Mouse (Mus musculus) liver, embryonic 11.5 days (tissue): ENCODE data around the gene Erg. TPM values are rescaled to one million over a fixed set of nuclear protein-coding genes. Genes with fewer than 3 reads are reported as not detected.

Experiments used
- ATAC-seq: fragments of 200-750 bp; cut with Nextera tagmentation; replicated peaks from 2 replicates; pipeline ENCODE4 v1.8.0; 2017; ENCODE audit warnings: moderate number of reproducible peaks, mild to moderate bottlenecking, moderate TSS enrichment, moderate library complexity; ENCODE audit not compliant: low FRiP score
- DNase-seq: peaks from one replicate; pipeline ENCODE4 v3.0.0-alpha.2; 2017; ENCODE audit warnings: low spot score
- H3K27ac ChIP-seq: fragments of 300-500 bp; sonication (generic); 2 replicates; pipeline ENCODE4 v1.5.1; 2014; ENCODE audit warnings: mild to moderate bottlenecking, low read depth, low read length, control low read depth
- H3K27me3 ChIP-seq: fragments of 300-500 bp; sonication (generic); replicated peaks from 2 replicates; pipeline ENCODE4 v1.6.1; 2014; ENCODE audit warnings: low read length, mixed read lengths; ENCODE audit not compliant: control insufficient read depth, insufficient read depth
- H3K36me3 ChIP-seq: fragments of 300-500 bp; sonication (generic); 2 replicates; pipeline ENCODE4 v1.6.1; 2014; ENCODE audit warnings: mild to moderate bottlenecking, low read length, moderate library complexity, mixed read lengths; ENCODE audit not compliant: control insufficient read depth, insufficient read depth
- H3K4me1 ChIP-seq: fragments of 300-500 bp; sonication (generic); replicated peaks from 2 replicates; pipeline ENCODE4 v1.6.1; 2014; ENCODE audit warnings: low read length, mixed read lengths; ENCODE audit not compliant: control insufficient read depth, insufficient read depth
- H3K4me2 ChIP-seq: fragments of 300-500 bp; sonication (generic); 2 replicates; pipeline ENCODE4 v1.6.1; 2014; ENCODE audit warnings: mild to moderate bottlenecking, control low read depth, moderate library complexity
- H3K4me3 ChIP-seq: fragments of 300-500 bp; sonication (generic); 2 replicates; pipeline ENCODE4 v1.5.1; 2014; ENCODE audit warnings: low read depth, low read length, control low read depth
- H3K9ac ChIP-seq: fragments of 300-500 bp; sonication (generic); 2 replicates; pipeline ENCODE4 v1.6.1; 2014; ENCODE audit warnings: low read depth, low read length, control low read depth
- H3K9me3 ChIP-seq: fragments of 300-500 bp; sonication (generic); 2 replicates; pipeline ENCODE4 v1.6.1; 2016; ENCODE audit warnings: low read length, inconsistent platforms, mixed read lengths; ENCODE audit not compliant: control insufficient read depth
- WGBS: fragments of 180-500 bp; shearing (Covaris S2); extraction: QIAGEN DNeasy Blood & Tissue Kit; methylation state at CpG from one replicate; pipeline ENCODE4 v1.1.7; 2014; 5-methylcytosine and 5-hydroxymethylcytosine counted together
- polyA plus RNA-seq: library from polyadenylated mRNA; unstranded; fragments of >200 nt; fragmentation: Nextera tagmentation; extraction: Ambion mirVana; gene quantifications from 2 replicates; pipeline ENCODE4 v1.2.1, GENCODE M21; 2014

Erg gene
- polyA plus RNA-seq, 1 experiment from 2014 or later, result 3.8 TPM

DNA sequence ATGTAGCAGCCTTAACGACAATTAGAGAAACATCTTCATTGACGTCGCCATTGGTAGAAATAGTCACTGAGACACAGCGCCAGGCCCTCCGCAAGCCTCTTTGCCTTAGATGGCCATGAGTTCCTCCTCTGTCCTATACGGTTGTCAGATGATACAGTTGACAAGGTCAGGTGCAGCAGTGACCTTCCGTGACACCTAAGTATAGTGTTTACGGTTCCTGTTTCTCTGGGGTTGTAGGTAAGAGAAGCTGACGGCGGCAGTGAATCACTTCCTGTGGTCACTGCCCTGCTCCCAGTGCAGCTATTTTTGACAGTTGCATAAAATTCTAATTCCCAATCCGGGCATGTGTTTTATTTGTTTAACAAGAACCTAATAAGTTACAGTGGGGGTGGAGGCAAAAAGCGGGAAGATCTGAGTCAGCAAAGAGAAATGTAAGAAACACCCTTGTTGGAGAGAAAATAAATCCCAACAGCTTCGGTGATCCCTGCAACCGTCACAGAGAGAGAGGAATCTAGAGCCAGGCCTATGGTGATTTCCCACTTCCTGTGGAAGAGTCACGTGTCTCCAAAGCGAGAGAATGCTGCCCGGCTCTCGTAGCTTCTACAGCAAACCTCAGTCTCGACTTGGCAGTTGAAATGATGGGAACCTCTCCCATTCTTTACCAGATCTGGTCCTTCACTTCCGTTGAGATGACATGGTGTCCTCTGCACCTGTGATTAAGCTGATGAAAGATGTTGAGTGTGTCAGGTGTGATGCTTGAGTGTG is 25.8 kb upstream of the Erg start:
- Histone ChIP-seq H3K4me3 (no peak overlapping the region), H3K27ac (no peak overlapping the region), H3K27me3 (no peaks in the 10 kb centered on the region), H3K4me2 (no peak overlapping the region), H3K9me3 (no peaks in the 10 kb centered on the region), H3K9ac (no peak overlapping the region), H3K36me3 (no peaks in the 10 kb centered on the region), H3K4me1 (no peaks in the 10 kb centered on the region)
- no peak for ATAC-seq
- WGBS, result 62% methylated on average over 20 of the region's 20 CpGs
- DNase-seq, result no peak

DNA sequence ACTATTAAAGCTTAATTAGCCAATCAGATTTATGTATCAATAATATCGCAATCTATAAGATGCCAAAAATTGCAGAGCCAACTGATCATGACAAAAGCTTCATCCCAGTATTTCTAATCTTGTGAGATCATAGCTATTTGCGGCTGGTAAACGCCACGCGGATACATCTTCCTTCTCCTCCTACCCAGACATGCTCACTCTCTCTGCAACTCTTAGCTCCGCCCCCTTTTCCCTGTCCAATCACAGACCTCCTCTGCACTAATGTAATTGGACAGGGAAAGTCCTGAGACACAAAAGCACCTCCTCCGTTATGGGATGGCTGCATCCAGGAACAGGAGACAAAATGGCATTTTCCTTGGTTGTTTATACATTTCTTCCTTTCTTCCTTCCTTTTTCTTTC is 22.2 kb upstream of the Erg start:
- Histone ChIP-seq H3K4me2 (no peak overlapping the region), H3K27me3 (no peaks in the 10 kb centered on the region), H3K9ac (no peak overlapping the region), H3K4me1 (no peaks in the 10 kb centered on the region), H3K36me3 (no peaks in the 10 kb centered on the region), H3K27ac (no peak overlapping the region), H3K9me3 (no peaks in the 10 kb centered on the region), H3K4me3 (no peak overlapping the region)
- 64% methylated on average over 7 of the region's 7 CpGs for WGBS
- DNase-seq (no peak), ATAC-seq (no peak)

DNA sequence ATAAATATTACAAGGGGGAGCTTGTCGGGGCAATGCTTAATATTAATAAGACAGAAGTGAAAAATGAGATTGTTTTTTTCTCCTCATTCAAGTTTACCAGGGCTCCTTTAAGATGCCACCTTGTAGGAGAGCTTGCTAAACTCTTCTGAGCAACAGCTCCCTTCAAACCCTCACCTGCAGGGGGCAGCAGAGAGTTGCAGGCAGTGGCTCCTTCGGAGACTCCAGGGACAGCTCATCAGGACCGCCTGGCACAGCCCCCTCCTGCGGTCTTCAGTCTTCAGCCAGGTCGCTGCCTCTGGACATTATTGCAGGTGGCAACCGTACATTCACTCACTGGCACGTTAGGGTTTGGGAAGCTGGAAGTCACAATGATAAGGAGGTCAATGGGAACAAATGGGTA is 18.9 kb upstream of the Erg start:
- Histone ChIP-seq H3K4me1 (no peaks in the 10 kb centered on the region), H3K36me3 (no peaks in the 10 kb centered on the region), H3K9ac (no peak overlapping the region), H3K9me3 (no peaks in the 10 kb centered on the region), H3K4me3 (no peak overlapping the region), H3K27ac (no peak overlapping the region), H3K4me2 (no peak overlapping the region), H3K27me3 (no peaks in the 10 kb centered on the region)
- 23% methylated on average over 7 of the region's 7 CpGs for WGBS
- DNase-seq (peak; percentile 66), ATAC-seq (no peak)

DNA sequence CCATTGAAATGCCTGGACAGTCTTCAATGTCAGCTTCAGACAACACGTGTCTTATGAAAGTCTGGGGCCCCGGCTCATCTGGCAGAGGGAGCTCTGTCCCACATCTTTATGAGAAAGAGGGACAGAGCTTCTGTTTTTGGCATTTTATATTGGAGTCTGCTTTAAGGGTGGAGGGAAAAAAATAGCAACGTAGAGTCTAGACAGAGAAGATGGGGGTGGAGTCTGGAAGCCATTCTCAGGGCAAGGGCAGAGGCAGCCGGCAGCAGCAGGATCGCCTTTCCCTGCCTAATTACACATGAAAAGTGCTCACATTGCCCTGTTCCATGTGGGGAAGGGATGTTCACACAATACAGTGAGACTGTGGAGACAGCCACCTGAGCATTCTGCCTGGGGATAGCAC is 16.1 kb upstream of the Erg start:
- Histone ChIP-seq H3K9me3 (no peaks in the 10 kb centered on the region), H3K9ac (no peak overlapping the region), H3K27me3 (no peaks in the 10 kb centered on the region), H3K4me3 (no peak overlapping the region), H3K4me1 (no peaks in the 10 kb centered on the region), H3K27ac (no peak overlapping the region), H3K36me3 (no peaks in the 10 kb centered on the region), H3K4me2 (no peak overlapping the region)
- WGBS, result 64% methylated on average over 5 of the region's 5 CpGs
- ATAC-seq (no peak), DNase-seq (no peak)

DNA sequence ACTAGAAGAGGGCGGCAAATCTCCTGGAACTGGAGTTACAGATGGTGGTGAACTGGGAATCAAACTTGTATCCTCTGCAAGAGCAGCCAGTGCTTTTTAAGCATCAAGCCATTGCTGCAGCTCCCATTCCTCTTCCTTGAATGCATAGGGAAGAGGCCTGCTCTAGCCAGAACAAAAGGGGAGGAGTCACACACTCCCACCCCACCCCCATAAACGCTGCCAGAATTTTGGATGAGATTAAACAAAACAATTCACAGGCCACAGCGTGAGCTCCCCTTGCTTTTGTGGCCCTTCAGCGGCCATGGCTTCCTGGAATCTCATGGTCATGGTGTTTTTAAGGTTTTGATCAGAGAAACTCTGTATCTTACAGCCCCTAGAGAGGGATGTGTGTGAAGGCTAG is 15.4 kb upstream of the Erg start:
- WGBS, result 52% methylated on average over 4 of the region's 4 CpGs
- no peaks in the 10 kb centered on the region for H3K9me3 ChIP-seq
- DNase-seq (no peak), ATAC-seq (no peak)
- no peaks in the 10 kb centered on the region for H3K27me3 ChIP-seq
- no peaks in the 10 kb centered on the region for H3K4me1 ChIP-seq
- H3K27ac ChIP-seq, result no peak overlapping the region
- no peak overlapping the region for H3K4me3 ChIP-seq
- no peak overlapping the region for H3K4me2 ChIP-seq
- H3K9ac ChIP-seq, result no peak overlapping the region
- no peaks in the 10 kb centered on the region for H3K36me3 ChIP-seq

DNA sequence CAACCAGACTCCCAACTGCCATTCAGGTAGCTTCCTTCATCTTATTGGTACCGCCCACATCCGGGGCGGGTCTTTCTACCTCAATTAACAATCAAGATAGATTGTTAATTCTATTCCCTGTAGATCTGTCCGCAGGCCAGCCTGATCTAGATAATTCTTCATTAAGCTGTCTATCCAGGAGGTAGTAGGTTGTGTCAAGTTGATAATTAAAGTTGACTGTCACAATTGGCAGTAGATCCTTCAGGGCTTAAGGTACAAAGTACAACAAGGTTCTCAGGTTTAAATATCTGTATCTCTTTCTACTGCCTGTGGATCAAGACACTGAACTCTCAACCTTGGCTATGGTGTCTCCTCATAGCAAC is 14.8 kb upstream of the Erg start:
- DNase-seq (no peak), ATAC-seq (no peak)
- Histone ChIP-seq H3K27ac (no peak overlapping the region), H3K4me2 (no peak overlapping the region), H3K9ac (no peak overlapping the region), H3K9me3 (no peaks in the 10 kb centered on the region), H3K4me1 (no peaks in the 10 kb centered on the region), H3K27me3 (no peaks in the 10 kb centered on the region), H3K4me3 (no peak overlapping the region), H3K36me3 (no peaks in the 10 kb centered on the region)
- WGBS, result 85% methylated on average over 4 of the region's 4 CpGs

DNA sequence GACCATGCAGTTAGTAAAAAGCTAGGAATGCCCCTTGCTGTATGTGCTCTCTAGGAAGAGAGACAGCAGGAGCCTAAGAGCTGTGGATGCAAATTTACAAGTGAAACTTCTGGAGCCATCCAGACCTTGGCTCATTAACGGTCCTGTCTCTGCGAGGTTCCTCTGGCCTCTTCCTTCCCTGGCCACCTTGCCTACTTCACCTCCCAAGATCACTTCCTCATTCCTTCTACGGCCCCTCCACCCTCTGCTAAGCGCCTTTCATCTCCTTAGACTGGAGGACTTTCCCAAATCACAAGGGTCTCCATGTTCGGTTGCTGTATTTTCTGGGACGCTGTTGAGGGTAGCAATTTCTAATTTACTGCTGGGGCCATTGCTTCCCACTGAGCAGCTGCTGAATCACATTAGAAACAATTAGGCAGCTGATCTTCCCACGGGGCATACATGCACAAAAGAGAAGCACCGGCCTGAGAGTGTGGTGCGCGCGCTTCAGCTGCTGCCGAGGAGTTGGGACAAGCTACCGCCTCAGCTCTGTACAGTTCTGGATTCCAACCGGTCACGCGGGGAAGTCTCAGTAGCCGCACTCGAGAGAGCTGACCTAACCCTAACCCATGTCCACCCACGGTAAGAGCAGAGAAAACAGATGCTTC is 14.3 kb upstream of the Erg start:
- Histone ChIP-seq H3K27me3 (no peaks in the 10 kb centered on the region), H3K4me2 (no peak overlapping the region), H3K9me3 (no peaks in the 10 kb centered on the region), H3K36me3 (no peaks in the 10 kb centered on the region), H3K27ac (no peak overlapping the region), H3K9ac (no peak overlapping the region), H3K4me3 (no peak overlapping the region), H3K4me1 (no peaks in the 10 kb centered on the region)
- 77% methylated on average over 19 of the region's 19 CpGs for WGBS
- no peak for ATAC-seq
- DNase-seq, result no peak

DNA sequence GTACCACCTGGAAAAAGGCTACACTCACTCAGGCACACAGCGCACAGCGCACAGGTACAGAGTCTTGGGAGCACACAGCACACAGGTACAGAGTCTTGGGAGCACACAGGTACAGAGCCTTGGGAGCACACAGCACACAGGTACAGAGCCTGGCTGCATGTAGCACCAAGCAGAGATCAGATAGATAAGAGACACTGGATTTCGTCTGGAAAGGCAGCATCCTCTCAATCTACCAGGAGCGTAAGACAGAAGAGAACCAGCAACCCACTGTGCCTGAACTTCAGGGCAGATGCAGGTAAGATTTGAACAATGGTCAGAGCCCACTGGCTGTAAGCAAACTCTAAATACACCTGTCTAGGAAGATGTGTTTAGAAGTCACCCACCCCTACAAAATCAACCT is 12.5 kb upstream of the Erg start:
- WGBS, result 87% methylated on average over 4 of the region's 4 CpGs
- H3K36me3 ChIP-seq, result no peaks in the 10 kb centered on the region

GRCm38 (mm10) chr16:95597578-95597951 is 11.2 kb upstream of the Erg start:
- Histone ChIP-seq H3K9me3 (no peaks in the 10 kb centered on the region), H3K4me2 (no peak overlapping the region), H3K27ac (no peak overlapping the region), H3K9ac (no peak overlapping the region), H3K4me1 (no peaks in the 10 kb centered on the region), H3K4me3 (no peak overlapping the region), H3K27me3 (no peaks in the 10 kb centered on the region), H3K36me3 (no peaks in the 10 kb centered on the region)
- WGBS, result 62% methylated on average over 7 of the region's 7 CpGs
- DNase-seq, result no peak
- no peak for ATAC-seq

More for the DNA sequence above, 12.5 kb upstream of the Erg start:
- Histone ChIP-seq H3K27me3 (no peaks in the 10 kb centered on the region), H3K4me1 (no peaks in the 10 kb centered on the region), H3K4me2 (no peak overlapping the region), H3K9ac (no peak overlapping the region), H3K27ac (no peak overlapping the region), H3K9me3 (no peaks in the 10 kb centered on the region), H3K4me3 (no peak overlapping the region)
- DNase-seq (no peak), ATAC-seq (no peak)
